Mouse (Mus musculus) intestine, postnatal 0 days (tissue): ENCODE data around the gene Tead1. TPM values are rescaled to one million over a fixed set of nuclear protein-coding genes. Genes with fewer than 3 reads are reported as not detected.

ENCODE experiments used
- ATAC-seq: fragments of 200-750 bp; cut with Nextera tagmentation; 2 replicates; pipeline ENCODE4 v1.8.0; 2017; ENCODE audit warnings: mild to moderate bottlenecking, moderate TSS enrichment, moderate library complexity
- H3K27ac ChIP-seq: fragments of 300-500 bp; sonication (generic); 2 replicates; pipeline ENCODE4 v1.5.1; 2014; ENCODE audit warnings: mild to moderate bottlenecking, low read depth, low read length, moderate library complexity
- H3K27me3 ChIP-seq: fragments of 300-500 bp; sonication (generic); replicated peaks from 2 replicates; pipeline ENCODE4 v1.6.1; 2014; ENCODE audit warnings: low read length, mixed read lengths; ENCODE audit not compliant: control insufficient read depth, insufficient read depth
- H3K36me3 ChIP-seq: fragments of 300-500 bp; sonication (generic); 2 replicates; pipeline ENCODE4 v1.6.1; 2014; ENCODE audit warnings: mild to moderate bottlenecking, moderate library complexity; ENCODE audit not compliant: control insufficient read depth, insufficient read depth
- H3K4me1 ChIP-seq: fragments of 300-500 bp; sonication (generic); replicated peaks from 2 replicates; pipeline ENCODE4 v1.6.1; 2014; ENCODE audit warnings: antibody characterized with exemption, low read length, mixed read lengths; ENCODE audit not compliant: control insufficient read depth, insufficient read depth
- H3K4me2 ChIP-seq: fragments of 300-500 bp; sonication (generic); replicated peaks from 2 replicates; pipeline ENCODE4 v1.6.1; 2014; ENCODE audit warnings: low read depth, mild to moderate bottlenecking, moderate library complexity
- H3K4me3 ChIP-seq: fragments of 300-500 bp; sonication (generic); 2 replicates; pipeline ENCODE4 v1.5.1; 2014; ENCODE audit warnings: low read depth, low read length
- H3K9ac ChIP-seq: fragments of 300-500 bp; sonication (generic); 2 replicates; pipeline ENCODE4 v1.6.1; 2014; ENCODE audit warnings: mild to moderate bottlenecking, low read depth, low read length
- H3K9me3 ChIP-seq: fragments of 300-500 bp; sonication (generic); 2 replicates; pipeline ENCODE4 v1.6.1; 2016; ENCODE audit warnings: mixed run types; ENCODE audit not compliant: control insufficient read depth
- CTCF ChIP-seq: sonication (generic); IDR thresholded peaks from 2 replicates; pipeline ENCODE4 v1.5.1; 2016; ENCODE audit warnings: low read depth, mild to moderate bottlenecking, control low read depth, antibody characterized with exemption, moderate library complexity
- whole genome bisulfite sequencing: fragments of 180-500 bp; shearing (Covaris S2); extraction: QIAGEN DNeasy Blood & Tissue Kit; methylation state at CpG from one replicate; pipeline ENCODE4 v1.1.7; 2014; 5-methylcytosine and 5-hydroxymethylcytosine counted together
- polyA plus RNA-seq: library from polyadenylated mRNA; unstranded; fragments of >200 nt; fragmentation: Nextera tagmentation; extraction: Ambion mirVana; gene quantifications from 2 replicates; pipeline ENCODE4 v1.2.1, GENCODE M21; 2015

Gene Tead1
- polyA plus RNA-seq, 1 experiment from 2014 or later: 7.4 TPM

DNA sequence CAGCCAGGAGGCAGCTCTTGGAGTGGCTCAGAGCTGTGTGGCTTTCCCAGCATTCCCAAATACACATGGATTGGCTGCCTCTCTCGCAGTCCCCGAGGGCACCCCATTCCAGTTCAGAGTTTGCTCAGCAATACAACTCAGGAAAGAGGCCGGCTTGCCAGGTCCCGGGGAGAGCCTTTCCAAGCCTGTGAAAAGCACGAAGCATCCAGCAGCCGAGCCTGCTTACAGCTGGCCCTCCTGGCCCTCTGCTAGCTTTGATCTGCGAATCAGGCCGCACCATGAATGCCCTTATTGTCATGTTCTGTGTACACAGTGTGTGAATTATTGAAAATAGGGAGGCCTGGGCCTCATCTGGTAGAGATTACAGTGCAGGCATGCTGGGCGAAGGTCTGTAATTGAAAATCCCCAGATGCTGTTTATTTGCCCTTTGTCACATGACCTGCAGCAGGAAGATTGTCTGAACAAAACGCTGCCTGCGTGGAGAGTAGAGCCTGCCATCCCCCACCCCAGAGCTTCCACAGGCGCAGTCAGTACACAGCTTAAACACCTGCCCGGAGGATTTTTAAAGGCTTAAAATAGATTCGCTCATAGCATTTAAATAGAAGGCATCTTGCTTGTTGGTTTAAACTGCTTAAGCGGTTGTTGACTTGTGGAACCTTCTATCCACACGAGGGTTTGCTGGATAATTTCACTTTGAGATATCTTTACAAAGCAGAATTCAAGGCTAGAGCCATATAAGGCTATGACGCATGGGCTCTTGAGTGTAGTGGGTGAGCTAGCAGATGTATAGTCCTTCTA lies 147.2 kb downstream of the Tead1 start:
- H3K4me2 ChIP-seq: peak overlapping the region; percentile 55
- peak overlapping the region; percentile 92 for H3K27ac ChIP-seq
- no peaks in the 10 kb centered on the region for H3K36me3 ChIP-seq
- peak overlapping the region; percentile 16; the same call in 1 of the 2 replicates for H3K4me3 ChIP-seq
- TF ChIP-seq CTCF: no peak
- no peaks in the 10 kb centered on the region for H3K27me3 ChIP-seq
- WGBS: 10% methylated on average over 17 of the region's 17 CpGs
- H3K9me3 ChIP-seq: no peaks in the 10 kb centered on the region
- H3K4me1 ChIP-seq: peaks cover 25% of the 10 kb centered on the region
- H3K9ac ChIP-seq: peak overlapping the region; percentile 38; the same call in 1 of the 2 replicates
- peak; percentile 94 for ATAC-seq

DNA sequence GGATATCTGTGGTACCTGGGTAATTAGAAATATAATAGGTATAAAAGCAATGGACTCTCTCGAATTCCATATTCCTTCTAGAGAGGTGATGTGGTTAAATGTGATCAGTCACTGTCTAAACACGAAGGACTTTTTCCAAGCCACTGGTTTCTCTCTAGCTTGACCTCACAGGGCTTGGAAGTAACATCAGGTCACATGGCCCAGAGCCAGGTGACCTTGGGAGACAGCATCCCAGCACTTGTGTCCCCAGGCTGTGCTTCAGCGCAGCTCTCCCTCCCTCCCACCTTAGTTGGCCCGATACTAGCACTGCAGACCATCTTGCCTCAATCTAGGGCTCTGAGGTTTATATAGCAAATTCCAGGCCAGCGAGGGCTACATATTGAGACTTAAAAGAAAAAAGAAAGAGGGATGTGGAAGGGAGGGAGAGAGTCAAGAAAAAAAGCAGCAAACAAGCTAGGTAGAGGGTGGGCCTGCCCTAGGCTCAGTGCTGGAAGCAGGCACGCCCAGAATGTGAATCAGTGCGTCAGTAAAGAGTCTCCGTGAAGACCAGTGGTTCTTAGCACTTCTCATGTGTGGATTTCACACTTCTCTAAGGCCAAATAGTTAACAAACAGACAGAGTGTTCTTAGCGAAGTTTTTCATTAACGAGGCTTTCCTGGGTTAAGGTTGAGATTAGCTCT lies 149.0 kb downstream of the Tead1 start:
- ATAC-seq: no peak
- Histone ChIP-seq H3K27ac (peak overlapping the region; percentile 43; the same call in 1 of the 2 replicates), H3K9me3 (no peaks in the 10 kb centered on the region), H3K9ac (no peak overlapping the region), H3K36me3 (no peaks in the 10 kb centered on the region), H3K4me3 (no peak overlapping the region), H3K27me3 (no peaks in the 10 kb centered on the region), H3K4me1 (peaks cover 25% of the 10 kb centered on the region), H3K4me2 (no peak overlapping the region)
- 37% methylated on average over 10 of the region's 10 CpGs for WGBS
- TF ChIP-seq CTCF: no peak

DNA sequence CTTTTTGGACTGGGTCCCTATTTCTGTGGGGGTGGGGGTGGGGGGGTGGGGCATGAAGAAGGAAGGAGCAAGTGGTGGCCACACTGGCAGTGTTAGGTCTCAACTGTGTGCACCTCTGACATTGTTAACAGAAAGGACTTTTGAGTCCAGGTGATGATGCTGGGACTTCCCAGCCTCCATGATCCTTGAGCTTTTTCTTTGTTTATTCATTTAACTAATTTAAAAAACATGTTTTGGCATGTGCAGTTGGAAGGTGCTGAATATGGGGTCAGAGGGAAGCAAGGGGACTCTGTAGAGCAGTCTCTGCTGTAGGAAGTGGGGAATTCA lies 149.5 kb downstream of the Tead1 start:
- TF ChIP-seq CTCF: no peak
- H3K27me3 ChIP-seq: no peaks in the 10 kb centered on the region
- ATAC-seq: no peak
- no peak overlapping the region; the same call in 1 of the 2 replicates for H3K27ac ChIP-seq
- no peak overlapping the region for H3K4me2 ChIP-seq
- no peaks in the 10 kb centered on the region for H3K36me3 ChIP-seq
- H3K4me3 ChIP-seq: no peak overlapping the region
- peaks cover 25% of the 10 kb centered on the region for H3K4me1 ChIP-seq
- no peaks in the 10 kb centered on the region for H3K9me3 ChIP-seq
- no peak overlapping the region for H3K9ac ChIP-seq

DNA sequence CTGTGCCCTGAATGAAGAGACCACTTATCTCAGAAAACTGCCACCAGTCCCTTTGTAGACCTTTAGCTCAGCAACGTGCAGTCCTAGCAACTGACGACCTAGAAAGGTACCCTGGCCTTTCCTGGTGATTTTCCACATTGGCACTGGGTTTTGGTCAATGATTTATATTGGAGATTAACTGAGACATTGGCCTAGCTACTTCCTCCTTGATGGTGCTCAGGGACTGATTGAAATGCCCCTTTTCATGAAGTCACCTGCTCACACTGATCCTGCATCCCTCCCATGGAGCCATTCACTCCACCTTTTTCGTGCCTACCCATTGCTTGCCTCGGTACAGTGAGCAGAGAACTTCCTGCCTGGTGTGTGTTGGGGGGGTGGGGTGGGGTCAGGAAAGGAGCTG lies 151.8 kb downstream of the Tead1 start:
- 59% methylated on average over 4 of the region's 4 CpGs for WGBS
- H3K9ac ChIP-seq: no peak overlapping the region
- H3K27me3 ChIP-seq: no peaks in the 10 kb centered on the region
- ATAC-seq: no peak
- no peaks in the 10 kb centered on the region for H3K9me3 ChIP-seq
- H3K27ac ChIP-seq: no peak overlapping the region
- no peak overlapping the region for H3K4me2 ChIP-seq
- peaks cover 9% of the 10 kb centered on the region for H3K4me1 ChIP-seq
- no peak for TF ChIP-seq CTCF
- H3K4me3 ChIP-seq: no peak overlapping the region
- no peaks in the 10 kb centered on the region for H3K36me3 ChIP-seq

DNA sequence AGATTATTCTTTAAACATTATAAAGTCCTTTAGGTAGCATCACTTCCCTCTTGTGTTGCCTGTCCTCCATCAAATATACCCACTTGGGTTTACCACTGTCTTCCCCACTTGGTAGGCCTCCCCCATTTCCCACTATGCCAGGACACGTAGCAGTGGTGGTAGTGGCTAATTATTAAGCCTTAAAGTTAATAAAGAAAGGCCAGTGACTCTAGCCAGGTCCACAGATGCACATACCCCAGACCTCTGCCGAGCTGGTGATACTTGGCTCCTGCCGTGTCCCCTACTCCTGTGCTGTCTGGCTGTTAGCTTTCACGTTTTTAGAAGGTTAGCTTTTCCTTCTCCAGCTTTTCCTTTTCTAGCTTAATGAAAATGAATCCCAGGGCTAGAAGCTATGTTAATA lies 152.3 kb downstream of the Tead1 start:
- Histone ChIP-seq H3K4me3 (no peak overlapping the region), H3K4me1 (peaks cover 7% of the 10 kb centered on the region), H3K27ac (no peak overlapping the region), H3K36me3 (no peaks in the 10 kb centered on the region), H3K9ac (no peak overlapping the region), H3K27me3 (no peaks in the 10 kb centered on the region), H3K4me2 (no peak overlapping the region), H3K9me3 (no peaks in the 10 kb centered on the region)
- no peak for TF ChIP-seq CTCF
- no peak for ATAC-seq
- 53% methylated on average over 4 of the region's 4 CpGs for WGBS

DNA sequence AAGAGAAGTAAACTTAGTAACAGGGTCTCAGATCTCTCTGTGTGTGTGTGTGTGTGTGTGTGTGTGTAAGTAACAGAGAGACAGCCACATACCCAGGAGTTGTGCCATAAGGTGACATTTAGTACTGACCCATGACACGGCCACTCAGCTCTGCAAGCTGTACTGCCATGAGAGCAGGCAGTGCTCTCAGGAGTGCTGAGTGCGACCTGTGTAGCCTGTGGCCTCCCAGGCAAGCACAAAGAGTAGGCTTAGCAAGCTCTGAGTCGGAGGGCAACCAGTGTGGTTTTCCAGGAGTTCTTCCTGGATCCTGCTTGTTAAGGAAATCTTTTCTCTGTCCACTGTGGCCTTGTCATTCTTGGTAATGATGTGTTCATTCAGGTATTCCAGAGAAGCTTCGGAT lies 154.0 kb downstream of the Tead1 start:
- Histone ChIP-seq H3K9me3 (no peaks in the 10 kb centered on the region), H3K4me3 (no peak overlapping the region), H3K4me1 (peaks cover 3% of the 10 kb centered on the region), H3K27ac (no peak overlapping the region), H3K36me3 (no peaks in the 10 kb centered on the region), H3K4me2 (no peak overlapping the region), H3K27me3 (no peaks in the 10 kb centered on the region), H3K9ac (no peak overlapping the region)
- no peak for TF ChIP-seq CTCF
- ATAC-seq: no peak
- 69% methylated on average over 4 of the region's 4 CpGs for WGBS
